ENCODE assay signal across 28 mouse cellular contexts in genomic region chr12:107491344-107491743, GRCm38 (mm10). TPM values are rescaled to one million over a fixed set of nuclear protein-coding genes. Genes with fewer than 3 reads are reported as not detected.
A peak's percentile ranks its signal among the peaks of the same experiment; 100 is the strongest.
DNase-seq lines count a peak whose midpoint lies in the region; ATAC-seq and TF ChIP-seq lines count a peak whose summit lies in the region.
"Had no signal": no experiment of that assay in that cellular context is flagged by ENCODE, and none has a peak within 500 bp of the region (broad histone marks: within the 10 kb centered on the region; RNA-seq: fewer than 3 reads in every experiment).

No protein-coding gene starts in this region.

- ATAC-seq in heart, embryonic 16.5 days (replicated peaks; ENCODE audit: extremely low read depth, insufficient read depth, low FRiP score), result 0 out of 2 replicates have a peak, but pooled peaks have one; percentile 37
- no peak for ATAC-seq in kidney, postnatal 0 days (replicated peaks; ENCODE audit: low FRiP score, low read depth)
- peak; percentile 71 for ATAC-seq in lung, embryonic 14.5 days (ENCODE audit: insufficient read depth)
- ATAC-seq: activated CD4-positive, CD25-positive, alpha-beta regulatory T cell, adult 4 months; CD4-positive, CD25-positive, alpha-beta regulatory T cell, adult 4 months; Patski had no signal

- H3K4me1 ChIP-seq in heart, embryonic 16.5 days (ENCODE audit: control insufficient read depth, insufficient read depth, low read length), result no peaks in the 10 kb centered on the region
- no peaks in the 10 kb centered on the region for H3K4me1 ChIP-seq in kidney, postnatal 0 days (replicated peaks; ENCODE audit: insufficient read depth, low read length)
- no peaks in the 10 kb centered on the region for H3K4me1 ChIP-seq in lung, embryonic 14.5 days (ENCODE audit: insufficient read depth)

- no peak overlapping the region for H3K9ac ChIP-seq in heart, embryonic 16.5 days (ENCODE audit: low read length)
- H3K9ac ChIP-seq in kidney, postnatal 0 days (ENCODE audit: low read depth, low read length), result no peak overlapping the region
- no peak overlapping the region for H3K9ac ChIP-seq in lung, embryonic 14.5 days

- no peaks in the 10 kb centered on the region for H3K36me3 ChIP-seq in heart, embryonic 16.5 days (ENCODE audit: control insufficient read depth, insufficient read depth)
- H3K36me3 ChIP-seq in kidney, postnatal 0 days (ENCODE audit: insufficient read depth, low read length), result no peaks in the 10 kb centered on the region
- H3K36me3 ChIP-seq in lung, embryonic 14.5 days (ENCODE audit: insufficient read depth), result no peaks in the 10 kb centered on the region
- H3K36me3 ChIP-seq: G1E had no signal

- no peak overlapping the region for H3K4me2 ChIP-seq in heart, embryonic 16.5 days (ENCODE audit: low read depth, low read length)
- no peak overlapping the region for H3K4me2 ChIP-seq in kidney, postnatal 0 days (ENCODE audit: low read length)
- no peak overlapping the region for H3K4me2 ChIP-seq in lung, embryonic 14.5 days

- peaks cover 4% of the 10 kb centered on the region for H3K9me3 ChIP-seq in heart, embryonic 16.5 days (replicated peaks; ENCODE audit: control insufficient read depth, low read length)
- H3K9me3 ChIP-seq in kidney, postnatal 0 days (replicated peaks; ENCODE audit: low read length), result no peaks in the 10 kb centered on the region
- no peaks in the 10 kb centered on the region for H3K9me3 ChIP-seq in lung, embryonic 14.5 days (ENCODE audit: low read depth, low read length)

- DNase-seq in adrenal gland, adult 2 months, result peak; percentile 2
- no peak for DNase-seq in adrenal gland, postnatal 10 days
- no peak for DNase-seq in heart, adult 18-20 months
- DNase-seq in kidney, postnatal 0 days (ENCODE audit: low spot score), result peak; percentile 5
- no peak for DNase-seq in kidney, postnatal 10 days
- DNase-seq in lung, embryonic 14.5 days, result peak; percentile 65
- no peak for DNase-seq in lung, postnatal 10 days
- DNase-seq: adrenal gland, adult 8-10 months; adrenal gland, postnatal 14 days; adrenal gland, postnatal 25 days; B cell, adult 2 months; cerebellum, adult 11 months; cerebellum, adult 11-12 months; cerebellum, adult 18-20 months; cerebellum, adult 2 months had no signal

- no peaks in the 10 kb centered on the region for H3K27me3 ChIP-seq in heart, embryonic 16.5 days (ENCODE audit: control insufficient read depth, insufficient read depth, low read length)
- H3K27me3 ChIP-seq in kidney, postnatal 0 days (ENCODE audit: insufficient read depth, low read length), result no peaks in the 10 kb centered on the region
- H3K27me3 ChIP-seq in lung, embryonic 14.5 days (ENCODE audit: insufficient read depth, low read length), result no peaks in the 10 kb centered on the region
- H3K27me3 ChIP-seq: CH12.LX, Patski had no signal

- WGBS in heart, embryonic 16.5 days, result 30% methylated on average over 1 of the region's 1 CpGs
- 71% methylated on average over 1 of the region's 1 CpGs for WGBS in kidney, postnatal 0 days
- 39% methylated on average over 1 of the region's 1 CpGs for WGBS in lung, embryonic 14.5 days

- H3K4me3 ChIP-seq in heart, embryonic 16.5 days (ENCODE audit: low read length), result no peak overlapping the region
- no peak overlapping the region for H3K4me3 ChIP-seq in kidney, postnatal 0 days (replicated peaks; ENCODE audit: low read depth, low read length)
- H3K4me3 ChIP-seq in lung, embryonic 14.5 days (ENCODE audit: low read depth, low read length), result no peak overlapping the region

- TF ChIP-seq CTCF in kidney, postnatal 0 days (IDR thresholded peaks at IDR 0.05; ENCODE audit: low read depth), result no peak
- TF ChIP-seq CTCF in lung, embryonic 14.5 days (IDR thresholded peaks at IDR 0.05; ENCODE audit: low read depth), result no peak

- no peak overlapping the region for H3K27ac ChIP-seq in heart, embryonic 16.5 days (ENCODE audit: low read length)
- H3K27ac ChIP-seq in kidney, postnatal 0 days, result no peak overlapping the region
- no peak overlapping the region for H3K27ac ChIP-seq in lung, embryonic 14.5 days (ENCODE audit: low read depth)

RNA-seq across cellular contexts. Expression of gene 3110018I06Rik, which starts 2.9 kb away (rescaled TPM):
- not detected for total RNA-seq in adrenal gland, adult 2 months (2021)
- polyA plus RNA-seq in adrenal gland, adult 2 months (2012; rRNA removed), result not detected in 2 replicates
- not detected for total RNA-seq in adrenal gland, postnatal 10 days (2021)
- not detected in 2 replicates for polyA plus RNA-seq in heart, embryonic 16.5 days (2015; fragmentation: Nextera tagmentation; extraction: Ambion mirVana)
- not detected for total RNA-seq in heart, adult 18-20 months (2021)
- polyA plus RNA-seq in kidney, postnatal 0 days (2015; fragmentation: Nextera tagmentation; extraction: Ambion mirVana), result not detected in 2 replicates
- not detected in 2 replicates for polyA plus RNA-seq in lung, embryonic 14.5 days (2014; fragmentation: Nextera tagmentation; extraction: Ambion mirVana)
- total RNA-seq: adrenal gland, adult 18-20 months; adrenal gland, adult 8-10 months; adrenal gland, postnatal 14 days; adrenal gland, postnatal 25 days; adrenal gland, postnatal 36 days; adrenal gland, postnatal 4 days; CH12.LX; ES-E14; G1E; MEL had no signal
- polyA plus RNA-seq: activated CD4-positive, CD25-positive, alpha-beta regulatory T cell, adult 4 months; brain, embryonic 14.5 days; C2C12; CD4-positive, CD25-positive, alpha-beta regulatory T cell, adult 4 months; cerebellum, adult 2 months; G1E; Patski had no signal

Comparison
In these comparisons a context has a peak if more than half of its experiments do, and no peak if none do; other contexts are left out.
1. DNase-seq: peak in adrenal gland, adult 2 months (single experiment), kidney, postnatal 0 days (single experiment) and lung, embryonic 14.5 days (single experiment); none in adrenal gland, postnatal 10 days (single experiment), heart, adult 18-20 months (0 of 2), kidney, postnatal 10 days (single experiment) and lung, postnatal 10 days (single experiment).